In the genomic region with DNA sequence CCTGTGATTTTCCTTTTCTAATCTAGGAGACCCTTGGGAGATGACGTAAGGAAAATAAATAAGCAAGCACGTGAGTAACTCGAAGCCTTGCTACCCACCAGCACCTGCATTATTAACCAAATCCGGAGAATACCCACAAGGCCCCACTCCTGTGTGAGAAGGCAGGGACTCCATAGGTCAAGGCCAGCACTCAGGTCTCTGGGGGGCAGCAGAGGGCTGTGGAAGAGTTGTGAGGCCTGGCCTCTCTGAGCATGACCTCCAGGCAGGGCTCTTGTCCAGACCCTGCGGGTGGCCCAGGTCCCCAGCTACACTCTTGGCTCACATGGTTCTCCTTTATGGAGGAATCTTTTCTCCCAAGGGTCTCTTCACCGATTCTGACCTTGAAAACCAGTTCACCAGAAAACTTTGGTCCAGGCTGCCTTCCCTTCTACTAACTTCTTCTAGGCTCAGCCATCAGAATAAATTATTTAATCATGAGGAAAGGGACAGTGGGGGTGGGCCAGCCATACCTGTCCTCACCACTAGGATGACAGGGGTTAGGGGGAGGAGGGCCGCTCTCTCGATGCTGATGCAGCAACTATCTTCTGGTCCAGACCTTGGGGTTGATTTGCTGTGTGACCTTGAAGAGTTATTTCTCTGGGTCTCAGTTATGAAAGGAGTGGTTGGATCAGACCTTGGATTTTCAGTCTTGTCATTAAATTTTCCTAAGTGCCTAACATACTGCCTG, we compare ENCODE assay signal across 10 mouse cellular contexts. TPM values are rescaled to one million over a fixed set of nuclear protein-coding genes. Genes with fewer than 3 reads are reported as not detected.
A peak's percentile ranks its signal among the peaks of the same experiment; 100 is the strongest.
DNase-seq lines count a peak whose midpoint lies in the region; ATAC-seq and TF ChIP-seq lines count a peak whose summit lies in the region.
"Had no signal": no experiment of that assay in that cellular context is flagged by ENCODE, and none has a peak within 500 bp of the region (broad histone marks: within the 10 kb centered on the region; RNA-seq: fewer than 3 reads in every experiment).

No protein-coding gene starts in this region.

- ATAC-seq in liver, embryonic 14.5 days (ENCODE audit: insufficient read depth): no peak
- ATAC-seq in liver, embryonic 12.5 days: no peak

- H3K4me2 ChIP-seq in liver, embryonic 14.5 days (ENCODE audit: low read depth): no peak overlapping the region
- no peak overlapping the region for H3K4me2 ChIP-seq in liver, embryonic 12.5 days
- H3K4me2 ChIP-seq: embryonic facial prominence, embryonic 12.5 days; limb, embryonic 12.5 days had no signal

- DNase-seq in liver, embryonic 14.5 days (ENCODE audit: low read depth in 3 of 3, low spot score in 3 of 3): no peak
- DNase-seq in MN1 (ENCODE audit: low spot score): peak; percentile 18
- DNase-seq in brain, embryonic 14.5 days (ENCODE audit: low read depth): peak; percentile 34
- peak; percentile 72 for DNase-seq in gastrocnemius, postnatal 10 days
- DNase-seq in kidney, postnatal 36 days: peak; percentile 53 to 80
- no peak for DNase-seq in right cerebral cortex, adult 18-20 months
- no peak for DNase-seq in thymus, postnatal 25 days

- H3K27ac ChIP-seq in liver, embryonic 14.5 days: no peak overlapping the region
- H3K27ac ChIP-seq in liver, embryonic 12.5 days: no peak overlapping the region
- H3K27ac ChIP-seq: embryonic facial prominence, embryonic 12.5 days; limb, embryonic 12.5 days had no signal

- TF ChIP-seq EP300 in liver, embryonic 14.5 days (IDR thresholded peaks at IDR 0.05; ENCODE audit: low read depth): no peak

- no peak overlapping the region for H3K9ac ChIP-seq in liver, embryonic 14.5 days (replicated peaks)
- H3K9ac ChIP-seq in liver, embryonic 12.5 days: no peak overlapping the region
- H3K9ac ChIP-seq: embryonic facial prominence, embryonic 12.5 days; limb, embryonic 12.5 days had no signal

- H3K36me3 ChIP-seq in liver, embryonic 14.5 days (replicated peaks; ENCODE audit: control insufficient read depth, insufficient read depth, low read depth): no peaks in the 10 kb centered on the region
- H3K36me3 ChIP-seq in liver, embryonic 12.5 days: no peaks in the 10 kb centered on the region
- H3K36me3 ChIP-seq: embryonic facial prominence, embryonic 12.5 days; limb, embryonic 12.5 days had no signal

- WGBS in liver, embryonic 14.5 days (ENCODE audit: insufficient replicate concordance): 44% methylated on average over 8 of the region's 8 CpGs
- 43% methylated on average over 8 of the region's 8 CpGs for WGBS in liver, embryonic 12.5 days (ENCODE audit: insufficient replicate concordance)

- H3K27me3 ChIP-seq in liver, embryonic 14.5 days (ENCODE audit: control insufficient read depth, insufficient read depth, low read length): no peaks in the 10 kb centered on the region
- 0 out of 2 replicates have a peak, but pooled peaks cover 10% of the 10 kb centered on the region for H3K27me3 ChIP-seq in liver, embryonic 12.5 days (replicated peaks)
- H3K27me3 ChIP-seq: embryonic facial prominence, embryonic 12.5 days; limb, embryonic 12.5 days had no signal

- no peaks in the 10 kb centered on the region for H3K9me3 ChIP-seq in liver, embryonic 14.5 days (ENCODE audit: control insufficient read depth, low read length)
- H3K9me3 ChIP-seq in liver, embryonic 12.5 days (replicated peaks): no peaks in the 10 kb centered on the region
- H3K9me3 ChIP-seq: embryonic facial prominence, embryonic 12.5 days; limb, embryonic 12.5 days had no signal

- H3K4me3 ChIP-seq in liver, embryonic 14.5 days (ENCODE audit: insufficient read depth in 1 of 2, low read depth in 2 of 2, low read length in 2 of 2): no peak overlapping the region
- no peak overlapping the region for H3K4me3 ChIP-seq in liver, embryonic 12.5 days
- H3K4me3 ChIP-seq: embryonic facial prominence, embryonic 12.5 days; limb, embryonic 12.5 days had no signal

- H3K4me1 ChIP-seq in liver, embryonic 14.5 days (replicated peaks; ENCODE audit: control insufficient read depth in 2 of 2, insufficient read depth in 2 of 2, low read length in 1 of 2): no peaks in the 10 kb centered on the region
- H3K4me1 ChIP-seq in liver, embryonic 12.5 days: no peaks in the 10 kb centered on the region
- H3K4me1 ChIP-seq: embryonic facial prominence, embryonic 12.5 days; limb, embryonic 12.5 days had no signal

- peak; percentile 31; the same call in 1 of the 2 replicates for TF ChIP-seq CTCF in liver, embryonic 14.5 days (IDR thresholded peaks at IDR 0.05; ENCODE audit: low read depth)
- TF ChIP-seq CTCF in brain, embryonic 14.5 days (IDR thresholded peaks at IDR 0.05; ENCODE audit: borderline replicate concordance, extremely low read depth, insufficient read depth, insufficient read length): peak; percentile 29; the same call in 1 of the 2 replicates

- TF ChIP-seq POLR2A in brain, embryonic 14.5 days (IDR thresholded peaks at IDR 0.05; ENCODE audit: borderline replicate concordance, extremely low read depth, insufficient read depth, insufficient read length, poor library complexity, severe bottlenecking): no peak

RNA-seq across cellular contexts. Expression of a gene that starts 36.4 kb away (rescaled TPM):
- polyA plus RNA-seq in liver, embryonic 14.5 days (2012; rRNA removed): 0.22 and 0.35 TPM in 2 replicates
- 0.34 TPM in 1 of 2 replicates, not detected in the other for polyA plus RNA-seq in liver, embryonic 14.5 days (2014; fragmentation: Nextera tagmentation; extraction: Ambion mirVana)
- 0.14 TPM in 1 of 2 replicates, not detected in the other for polyA plus RNA-seq in liver, embryonic 12.5 days (2016; fragmentation: Nextera tagmentation; extraction: Ambion mirVana)
- polyA plus RNA-seq in brain, embryonic 14.5 days (2012; rRNA removed): 76.2 and 76.6 TPM in 2 replicates
- total RNA-seq in gastrocnemius, postnatal 10 days (2021): 10 to 100 TPM; 19.5 to 23.9 TPM

Comparison
In these comparisons a context has a peak if more than half of its experiments do, and no peak if none do; other contexts are left out.
1. DNase-seq: peak in MN1 (single experiment), brain, embryonic 14.5 days (single experiment), gastrocnemius, postnatal 10 days (single experiment) and kidney, postnatal 36 days (2 of 2); none in liver, embryonic 14.5 days (0 of 3), right cerebral cortex, adult 18-20 months (single experiment) and thymus, postnatal 25 days (single experiment).
2. RNA of a gene that starts 36.4 kb away (polyA plus RNA-seq): 76.2 to 76.6 TPM in brain, embryonic 14.5 days; 0.22 to 0.35 TPM in liver, embryonic 14.5 days and 0.14 TPM in liver, embryonic 12.5 days; every median in the first group is over 10 times any median in the second.